Mouse (Mus musculus) kidney, adult 2 months (tissue): ENCODE measurements at regions not wholly inside any gene's neighbourhood (a gene's known extent, or its start where the extent isn't known, plus 50 kb on each side); places are given as distances from the start of the nearest gene placed in this dataset.

Experiments
- CTCF ChIP-seq: fragments of 200-500 bp; conservative IDR thresholded peaks from 2 replicates; pipeline ENCODE4 v1.5.1; 2011; ENCODE audit warnings: low read depth, mild to moderate bottlenecking, control low read depth, low read length, moderate library complexity, mixed read lengths; ENCODE audit not compliant: insufficient read depth, insufficient read length
- POLR2A ChIP-seq: fragments of 200-500 bp; IDR thresholded peaks from one replicate; pipeline ENCODE4 v1.6.1; 2011; ENCODE audit warnings: low read depth, low read length, control low read depth

DNA sequence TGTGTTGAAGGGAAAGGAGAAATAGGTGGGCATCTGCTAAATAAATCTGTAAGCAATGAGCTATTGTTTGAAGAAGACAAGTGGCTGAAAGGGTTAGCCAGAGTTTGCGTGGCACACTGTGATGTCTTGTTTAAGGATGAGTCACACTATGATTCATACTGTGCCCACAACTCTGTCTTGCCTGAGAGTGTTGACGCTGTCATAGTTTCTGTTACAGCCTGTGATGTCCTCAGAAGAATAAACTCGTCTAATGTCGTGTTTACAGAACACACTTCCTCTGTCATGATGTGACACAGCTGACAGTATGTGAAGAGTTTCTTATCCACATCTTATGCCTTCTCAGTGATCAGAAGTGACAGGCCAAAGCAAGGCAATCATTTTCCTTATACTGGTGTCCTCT lies 274.5 kb upstream of the Tmem132c start:
- TF ChIP-seq POLR2A (no peak), CTCF (no peak)
